Mouse (Mus musculus) liver, adult (tissue): ENCODE data around the gene Gper1.

Source experiments
- GATA4 ChIP-seq: IDR thresholded peaks from 2 replicates; pipeline ENCODE4 v1.6.1; 2014; ENCODE audit warnings: mild to moderate bottlenecking, low read length; ENCODE audit not compliant: insufficient replicate concordance

Gper1 gene

DNA sequence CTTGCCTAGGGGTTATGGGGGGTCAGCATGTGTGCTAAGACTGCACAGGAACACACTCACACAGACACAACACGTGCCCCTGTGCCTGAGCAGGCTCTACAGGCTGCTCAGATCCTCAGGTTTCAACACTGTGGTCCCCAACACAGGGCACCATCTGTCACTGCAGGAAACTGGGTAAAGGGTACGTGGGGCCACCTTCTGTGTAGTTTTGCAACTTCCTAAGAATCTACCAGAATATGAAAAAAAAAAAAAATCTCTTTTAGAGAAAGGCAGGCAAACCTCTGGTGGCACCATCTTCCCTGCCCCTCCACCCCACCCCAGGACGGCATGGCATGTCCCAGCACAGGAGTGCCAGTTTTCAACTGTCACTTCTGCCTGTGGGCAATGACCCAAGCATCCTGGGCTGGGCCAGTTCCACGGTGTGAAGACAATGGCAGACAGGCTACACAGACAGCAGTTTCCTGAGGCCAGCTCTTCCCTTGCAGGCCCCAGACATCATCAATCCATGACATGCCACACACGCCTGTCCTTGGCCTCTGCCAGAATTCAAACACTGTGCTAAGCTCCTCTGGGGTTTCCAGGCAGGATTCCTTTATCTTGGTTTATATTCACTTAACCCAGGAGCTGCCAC is 26.3 kb downstream of the Gper1 start:
- no peak for TF ChIP-seq GATA4

DNA sequence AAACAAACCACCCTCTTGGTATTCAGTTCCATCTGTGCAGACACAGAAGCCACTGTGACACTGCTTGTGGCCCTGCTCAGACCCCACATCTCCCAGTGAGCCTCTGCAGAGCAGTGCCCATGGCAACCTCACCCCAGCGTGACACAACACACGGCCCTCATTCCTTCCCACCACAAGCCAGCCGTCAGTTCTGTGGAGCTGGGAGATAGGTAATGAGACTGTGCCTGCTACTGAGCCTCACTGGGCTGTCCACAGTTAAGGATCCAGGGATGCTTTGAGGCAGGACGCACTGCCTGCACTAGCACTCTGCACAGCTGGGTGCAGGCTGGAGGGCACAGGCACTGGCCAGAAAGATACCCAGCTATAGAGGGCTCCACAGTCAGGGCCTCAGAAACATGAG is 27.0 kb downstream of the Gper1 start:
- no peak for TF ChIP-seq GATA4

DNA sequence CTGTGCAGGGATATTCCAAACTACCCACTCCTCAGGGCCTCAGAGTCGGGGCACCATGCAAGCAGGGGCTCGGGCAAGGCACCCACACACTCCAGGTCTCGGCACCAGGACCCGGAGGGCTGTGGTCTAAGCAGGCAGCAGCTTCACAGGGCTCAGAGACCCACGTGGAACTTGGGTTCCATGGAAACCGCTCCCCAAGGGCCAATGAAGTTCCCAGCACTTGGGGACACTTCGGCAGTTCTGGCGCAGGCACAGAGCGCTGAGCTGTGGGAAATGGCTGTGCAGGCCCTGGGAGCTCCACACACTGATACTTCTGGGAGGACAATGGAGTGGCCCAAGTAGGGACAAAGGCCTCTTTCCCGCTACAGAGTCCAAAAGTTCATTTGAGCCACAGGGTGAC is 30.1 kb downstream of the Gper1 start:
- no peak for TF ChIP-seq GATA4

DNA sequence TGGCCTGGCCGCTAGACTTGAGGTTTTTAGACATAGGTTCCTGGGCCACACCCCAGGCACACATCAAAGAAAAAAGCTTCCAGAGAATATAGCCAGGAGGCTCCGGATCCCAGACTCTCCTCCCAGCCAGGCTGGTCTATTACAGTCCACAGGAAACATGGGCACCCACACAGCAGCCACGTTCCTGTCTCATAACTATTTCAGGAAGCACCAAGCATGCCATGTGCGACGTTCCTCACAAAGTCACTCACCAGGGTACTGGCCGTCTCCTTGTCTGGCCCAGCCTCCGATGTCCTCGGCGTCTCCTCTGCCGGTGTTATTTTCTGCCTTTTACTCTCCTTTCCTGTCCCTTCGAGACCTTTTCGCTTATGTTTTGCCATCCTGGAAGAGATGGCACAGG is 32.2 kb downstream of the Gper1 start:
- TF ChIP-seq GATA4 = no peak

GRCm38 (mm10) chr5:139457241-139457640 is 34.3 kb downstream of the Gper1 start:
- no peak for TF ChIP-seq GATA4

GRCm38 (mm10) chr5:139459938-139460337 is 37.0 kb downstream of the Gper1 start:
- TF ChIP-seq GATA4 = no peak

DNA sequence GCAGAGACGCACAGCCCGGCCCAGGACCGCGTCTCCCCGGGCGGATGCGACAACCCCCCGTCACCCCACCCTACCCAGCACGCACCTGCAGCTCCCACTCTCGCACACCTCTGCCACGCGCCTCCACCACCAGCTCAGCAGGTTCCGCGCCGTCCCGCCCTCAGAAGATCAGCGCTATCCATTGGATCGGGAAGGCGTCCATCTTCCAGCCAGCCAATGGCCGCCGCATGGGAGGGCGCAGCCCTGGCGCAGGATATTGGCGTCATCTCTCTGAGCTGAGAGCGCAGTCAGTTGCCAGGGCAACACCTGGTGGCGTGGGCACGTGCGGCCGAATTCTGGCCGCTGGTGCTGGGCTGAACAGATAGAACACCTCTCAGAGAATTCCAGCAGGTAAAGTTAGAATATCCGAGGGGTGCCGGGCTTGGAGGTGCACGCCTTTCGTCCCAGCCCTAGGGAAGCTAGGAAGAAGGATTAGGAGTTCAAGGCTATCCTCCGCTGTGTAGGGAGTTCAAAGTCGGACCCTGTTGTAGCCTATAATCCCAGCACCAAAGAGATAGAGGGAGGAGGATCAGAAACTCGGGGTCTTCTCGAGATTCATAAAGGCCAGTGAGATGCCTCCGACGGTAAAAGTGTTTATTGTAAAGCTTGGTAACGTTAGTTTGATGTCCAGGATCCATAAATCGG is 37.6 kb downstream of the Gper1 start, which contains the start of gene 3110082I17Rik:
TSS of gene 3110082I17Rik (minus strand) at position 144 of the 684 bp plus-strand sequence.
- TF ChIP-seq GATA4 = peak; percentile 63; the same call in 1 of the 2 replicates

GRCm38 (mm10) chr5:139464874-139465273 is 41.9 kb downstream of the Gper1 start:
- TF ChIP-seq GATA4 = 0 out of 2 replicates have a peak, but pooled peaks have one; percentile 39

DNA sequence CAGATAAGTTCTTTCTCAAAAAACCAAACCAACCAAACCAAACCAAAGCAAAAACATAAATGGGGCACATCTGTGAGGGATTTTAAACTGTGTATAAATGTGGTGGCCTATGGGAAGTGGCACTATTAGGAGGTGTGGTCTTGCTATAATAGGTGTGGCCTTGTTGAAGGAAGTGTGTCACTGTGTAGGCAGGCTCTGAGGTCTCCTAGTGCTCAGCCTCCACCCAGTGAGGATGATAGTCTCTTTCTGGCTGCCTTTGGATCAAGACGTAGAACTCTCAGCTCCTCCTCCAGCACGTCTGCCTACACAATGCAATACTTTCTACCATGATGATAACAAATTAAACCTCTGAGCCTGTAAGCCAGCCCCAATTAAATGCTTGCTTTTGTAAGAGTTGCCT is 43.4 kb downstream of the Gper1 start:
- TF ChIP-seq GATA4 = no peak

GRCm38 (mm10) chr5:139466801-139467200 is 43.9 kb downstream of the Gper1 start:
- no peak for TF ChIP-seq GATA4

DNA sequence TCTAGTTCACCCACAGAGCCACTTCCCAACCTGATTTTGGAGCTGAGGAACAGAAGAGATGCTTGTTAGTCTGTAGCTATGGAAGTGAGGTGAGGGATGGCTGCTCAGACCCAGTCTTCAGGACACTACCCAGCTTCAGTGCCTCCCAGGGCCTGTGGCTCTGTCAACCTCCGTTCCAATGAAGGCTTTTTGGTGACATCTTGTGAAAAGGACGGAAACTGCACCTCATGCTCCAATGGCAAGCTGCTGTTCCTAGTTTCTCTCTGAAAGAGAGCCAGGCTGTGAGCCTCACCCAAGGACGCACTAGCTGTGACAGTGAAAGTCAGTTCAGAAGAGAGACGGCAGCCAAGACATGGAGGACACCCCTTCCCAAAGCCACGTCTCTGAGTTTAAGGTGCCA is 45.0 kb downstream of the Gper1 start:
- no peak for TF ChIP-seq GATA4

GRCm38 (mm10) chr5:139474741-139475140 is 51.8 kb downstream of the Gper1 start:
- no peak for TF ChIP-seq GATA4
